Mouse (Mus musculus) limb, embryonic 11.5 days (tissue): Measurements from ENCODE around the gene Sdc1. TPM values are rescaled to one million over a fixed set of nuclear protein-coding genes. Genes with fewer than 3 reads are reported as not detected.

Experiments used
- ATAC-seq: fragments of 200-750 bp; cut with Nextera tagmentation; 2 replicates; pipeline ENCODE4 v1.8.0; 2017; ENCODE audit warnings: low read depth; ENCODE audit not compliant: insufficient number of reproducible peaks, low FRiP score, low TSS enrichment
- DNase-seq: peaks from one replicate; pipeline ENCODE4 v3.0.0-alpha.2; 2015; ENCODE audit warnings: low spot score
- H3K27ac ChIP-seq: fragments of 300-500 bp; sonication (generic); replicated peaks from 2 replicates; pipeline ENCODE4 v1.5.1; 2014; ENCODE audit warnings: low read depth, mild to moderate bottlenecking, low read length
- H3K27me3 ChIP-seq: fragments of 300-500 bp; sonication (generic); 2 replicates; pipeline ENCODE4 v1.6.1; 2014; ENCODE audit warnings: mild to moderate bottlenecking, low read length, mixed read lengths; ENCODE audit not compliant: control insufficient read depth, insufficient read depth
- H3K36me3 ChIP-seq: fragments of 300-500 bp; sonication (generic); 2 replicates; pipeline ENCODE4 v1.6.1; 2014; ENCODE audit warnings: mild to moderate bottlenecking, low read length, moderate library complexity, mixed read lengths; ENCODE audit not compliant: control insufficient read depth, insufficient read depth
- H3K4me1 ChIP-seq: fragments of 300-500 bp; sonication (generic); 2 replicates; pipeline ENCODE4 v1.6.1; 2014; ENCODE audit warnings: low read length, mixed read lengths; ENCODE audit not compliant: control insufficient read depth, insufficient read depth
- H3K4me2 ChIP-seq: fragments of 300-500 bp; sonication (generic); 2 replicates; pipeline ENCODE4 v1.6.1; 2014; ENCODE audit warnings: low read depth, mild to moderate bottlenecking, moderate library complexity; ENCODE audit not compliant: severe bottlenecking
- H3K4me3 ChIP-seq: fragments of 300-500 bp; sonication (generic); 2 replicates; pipeline ENCODE4 v1.5.1; 2014; ENCODE audit warnings: low read depth, low read length
- H3K9ac ChIP-seq: fragments of 300-500 bp; sonication (generic); 2 replicates; pipeline ENCODE4 v1.6.1; 2014; ENCODE audit warnings: mild to moderate bottlenecking, low read length
- H3K9me3 ChIP-seq: fragments of 300-500 bp; sonication (generic); 2 replicates; pipeline ENCODE4 v1.6.1; 2016; ENCODE audit warnings: low read length; ENCODE audit not compliant: control insufficient read depth
- WGBS: fragments of 180-500 bp; shearing (Covaris S2); extraction: QIAGEN DNeasy Blood & Tissue Kit; methylation state at CpG from one replicate; pipeline ENCODE4 v1.1.7; 2014; 5-methylcytosine and 5-hydroxymethylcytosine counted together
- polyA plus RNA-seq: library from polyadenylated mRNA; unstranded; fragments of >200 nt; fragmentation: Nextera tagmentation; extraction: Ambion mirVana; gene quantifications from 2 replicates; pipeline ENCODE4 v1.2.1, GENCODE M21; 2014

Gene Sdc1
- polyA plus RNA-seq, 1 experiment from 2014 or later: 219 TPM

DNA sequence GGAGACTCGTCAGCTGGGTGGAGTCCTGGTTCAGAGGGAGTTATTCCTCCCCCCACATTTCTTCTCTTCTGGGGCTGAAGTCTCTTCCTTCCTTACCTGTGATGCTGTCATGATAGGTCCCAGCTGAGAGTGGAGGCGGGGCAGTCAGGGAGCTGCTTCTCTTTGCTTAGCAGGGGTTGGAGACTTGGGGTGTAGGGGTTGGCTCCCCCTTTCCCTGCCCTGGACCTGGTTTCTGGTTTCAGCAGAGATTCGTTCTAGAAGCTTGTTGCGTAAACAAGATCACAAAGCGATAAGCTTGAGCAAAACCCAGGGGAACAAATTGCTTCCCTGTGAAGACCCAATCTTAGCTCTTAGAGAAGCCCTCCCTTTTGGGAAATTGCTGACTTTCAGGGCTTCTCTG, 15.4 kb downstream of the Sdc1 start:
- no peak for DNase-seq
- Histone ChIP-seq H3K4me1 (peaks cover 22% of the 10 kb centered on the region), H3K36me3 (peaks cover 15% of the 10 kb centered on the region), H3K9ac (no peak overlapping the region), H3K4me3 (no peak overlapping the region), H3K27me3 (no peaks in the 10 kb centered on the region), H3K27ac (no peak overlapping the region), H3K9me3 (no peaks in the 10 kb centered on the region), H3K4me2 (no peak overlapping the region)
- no peak for ATAC-seq
- 69% methylated on average over 5 of the region's 5 CpGs for WGBS

DNA sequence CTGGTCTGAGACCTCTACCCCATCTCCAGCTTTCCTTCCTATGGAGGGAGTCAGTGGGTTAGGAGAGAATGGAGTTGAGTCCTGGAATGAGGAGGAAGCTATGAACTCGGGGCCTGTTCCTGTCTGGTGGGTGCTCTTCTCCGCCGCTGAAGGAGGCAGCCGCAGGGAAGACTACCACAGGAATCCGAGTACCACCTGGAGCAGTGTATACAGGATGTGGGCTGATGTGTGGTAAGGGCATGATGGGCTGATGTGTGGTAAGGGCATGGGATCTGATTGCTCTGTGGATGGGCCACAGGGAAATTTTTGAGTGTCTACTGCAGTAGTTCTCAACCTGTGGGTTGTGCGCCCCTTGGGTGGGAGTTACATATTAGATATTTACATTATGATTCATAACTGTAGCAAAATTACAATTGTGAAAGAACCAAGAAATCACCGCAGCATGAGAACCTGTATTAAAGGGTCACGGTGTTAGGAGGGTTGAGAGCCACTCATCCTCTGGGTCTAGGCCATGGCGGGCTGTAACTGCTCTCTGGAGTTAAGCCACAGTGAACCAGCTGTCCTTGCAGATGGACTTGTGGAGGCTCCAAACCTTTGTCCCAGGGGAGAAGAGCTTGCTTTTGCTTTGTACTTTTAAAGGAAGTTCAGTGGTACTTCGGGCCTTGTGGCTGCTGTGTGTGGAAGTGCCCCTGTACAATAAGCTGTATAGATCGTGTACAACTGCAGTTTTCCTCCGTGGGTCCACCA, 16.0 kb downstream of the Sdc1 start:
- no peak for ATAC-seq
- DNase-seq: no peak
- Histone ChIP-seq H3K27ac (no peak overlapping the region), H3K27me3 (no peaks in the 10 kb centered on the region), H3K9me3 (no peaks in the 10 kb centered on the region), H3K9ac (no peak overlapping the region), H3K36me3 (peaks cover 17% of the 10 kb centered on the region), H3K4me2 (no peak overlapping the region), H3K4me3 (no peak overlapping the region), H3K4me1 (peaks cover 16% of the 10 kb centered on the region)
- 89% methylated on average over 12 of the region's 12 CpGs for WGBS

DNA sequence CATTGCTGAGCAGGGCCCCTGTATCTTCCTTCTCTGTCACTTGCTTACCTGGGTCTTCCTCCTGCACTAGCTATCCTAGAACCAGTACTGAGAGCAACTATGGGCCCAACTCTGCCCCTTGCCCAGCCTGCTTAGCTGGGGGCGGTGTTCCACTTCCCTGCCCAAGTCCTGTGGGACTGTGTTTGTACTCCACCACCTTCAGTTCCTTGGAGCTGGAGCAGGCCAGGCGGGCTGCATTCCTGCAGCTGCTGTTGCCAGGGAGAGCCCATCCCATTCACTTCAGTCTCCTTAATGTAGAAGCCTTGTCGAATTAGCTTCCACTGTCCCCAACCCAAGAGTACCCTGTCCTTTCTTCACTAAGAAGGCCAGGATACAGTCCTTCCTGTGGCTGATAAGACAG, 17.3 kb downstream of the Sdc1 start:
- H3K4me2 ChIP-seq: no peak overlapping the region
- H3K27ac ChIP-seq: no peak overlapping the region
- no peak overlapping the region for H3K4me3 ChIP-seq
- H3K27me3 ChIP-seq: no peaks in the 10 kb centered on the region
- peaks cover 19% of the 10 kb centered on the region for H3K36me3 ChIP-seq
- no peak for ATAC-seq
- WGBS: 86% methylated on average over 3 of the region's 3 CpGs
- DNase-seq: no peak
- H3K9me3 ChIP-seq: no peaks in the 10 kb centered on the region
- H3K9ac ChIP-seq: no peak overlapping the region
- H3K4me1 ChIP-seq: peaks cover 8% of the 10 kb centered on the region; the same call in 1 of the 2 replicates

DNA sequence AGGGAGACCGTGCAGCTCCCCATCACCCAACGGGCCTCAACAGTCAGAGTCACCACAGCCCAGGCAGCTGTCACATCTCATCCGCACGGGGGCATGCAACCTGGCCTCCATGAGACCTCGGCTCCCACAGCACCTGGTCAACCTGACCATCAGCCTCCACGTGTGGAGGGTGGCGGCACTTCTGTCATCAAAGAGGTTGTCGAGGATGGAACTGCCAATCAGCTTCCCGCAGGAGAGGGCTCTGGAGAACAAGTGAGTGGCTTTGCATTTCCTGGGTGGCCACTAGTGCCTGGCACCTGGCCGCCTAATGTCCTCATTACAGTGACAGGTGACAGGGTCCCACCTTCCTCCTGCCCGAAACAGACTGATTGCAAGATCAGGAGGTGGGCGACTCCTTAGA, 19.5 kb downstream of the Sdc1 start:
- ATAC-seq: no peak
- Histone ChIP-seq H3K4me2 (no peak overlapping the region), H3K27ac (no peak overlapping the region), H3K4me3 (no peak overlapping the region), H3K27me3 (no peaks in the 10 kb centered on the region), H3K4me1 (peaks cover 1% of the 10 kb centered on the region; the same call in 1 of the 2 replicates), H3K9me3 (peaks cover 5% of the 10 kb centered on the region; the same call in 1 of the 2 replicates), H3K36me3 (peaks cover 31% of the 10 kb centered on the region), H3K9ac (no peak overlapping the region)
- WGBS: 94% methylated on average over 12 of the region's 12 CpGs
- no peak for DNase-seq

DNA sequence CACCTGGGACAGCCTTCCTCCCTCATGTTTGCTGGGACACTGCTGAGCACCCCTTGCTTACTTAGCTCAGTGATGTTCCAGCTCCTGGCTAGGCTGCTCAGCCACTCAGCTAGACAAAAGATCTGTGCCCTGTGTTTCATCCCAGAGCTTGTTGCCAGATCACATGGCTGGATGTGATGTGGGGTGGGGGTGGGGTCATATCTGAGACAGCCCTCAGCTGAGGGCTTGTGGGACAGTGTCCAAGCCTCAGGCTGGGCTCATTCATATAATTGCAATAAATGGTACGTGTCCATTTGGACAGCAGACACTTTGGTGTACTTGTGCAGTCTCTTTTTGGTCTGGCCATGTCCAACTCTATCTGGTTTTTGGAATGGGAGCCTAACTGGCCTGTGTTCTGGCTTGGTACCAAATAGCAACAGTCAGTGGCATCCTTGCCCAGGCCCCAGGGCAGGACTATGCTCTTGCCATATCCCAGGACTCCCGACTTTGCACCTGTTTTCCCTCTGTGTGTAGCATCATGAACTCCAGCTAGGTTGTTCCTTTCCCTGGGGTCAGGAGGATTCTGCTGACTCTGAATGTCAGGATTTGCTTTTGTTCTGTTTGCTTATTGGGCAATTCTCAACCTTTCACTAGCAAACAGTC, 22.4 kb downstream of the Sdc1 start:
- Histone ChIP-seq H3K4me1 (peaks cover 14% of the 10 kb centered on the region), H3K27ac (no peak overlapping the region), H3K9ac (no peak overlapping the region), H3K4me3 (no peak overlapping the region), H3K36me3 (peaks cover 31% of the 10 kb centered on the region), H3K27me3 (no peaks in the 10 kb centered on the region), H3K9me3 (peaks cover 5% of the 10 kb centered on the region; the same call in 1 of the 2 replicates), H3K4me2 (no peak overlapping the region)
- 94% methylated on average over 2 of the region's 2 CpGs for WGBS
- no peak for DNase-seq
- no peak for ATAC-seq

DNA sequence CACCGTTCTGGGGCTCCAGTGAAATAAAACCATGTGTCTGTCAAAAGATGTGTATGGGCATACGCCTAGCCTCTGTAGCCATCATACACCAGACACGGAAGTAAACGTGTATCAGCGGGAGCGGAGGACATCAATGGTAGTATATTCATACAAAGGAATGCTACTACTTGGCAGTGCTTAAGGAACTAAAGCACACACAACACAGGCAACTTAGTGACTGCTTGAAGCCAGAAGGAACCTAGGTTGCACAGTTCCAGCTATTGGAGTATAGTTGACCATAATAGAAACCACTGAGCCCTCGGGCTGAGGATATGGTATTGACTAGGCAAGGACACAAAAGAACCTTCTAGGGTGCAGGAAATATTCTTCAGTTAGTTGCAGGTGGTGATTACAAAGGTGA, 26.8 kb downstream of the Sdc1 start:
- Histone ChIP-seq H3K36me3 (peaks cover 12% of the 10 kb centered on the region), H3K4me2 (no peak overlapping the region), H3K27me3 (no peaks in the 10 kb centered on the region), H3K4me1 (peaks cover 29% of the 10 kb centered on the region), H3K27ac (peak overlapping the region; percentile 84), H3K9ac (no peak overlapping the region), H3K4me3 (no peak overlapping the region), H3K9me3 (peaks cover 5% of the 10 kb centered on the region; the same call in 1 of the 2 replicates)
- DNase-seq (no peak), ATAC-seq (no peak)
- 88% methylated on average over 7 of the region's 7 CpGs for WGBS

DNA sequence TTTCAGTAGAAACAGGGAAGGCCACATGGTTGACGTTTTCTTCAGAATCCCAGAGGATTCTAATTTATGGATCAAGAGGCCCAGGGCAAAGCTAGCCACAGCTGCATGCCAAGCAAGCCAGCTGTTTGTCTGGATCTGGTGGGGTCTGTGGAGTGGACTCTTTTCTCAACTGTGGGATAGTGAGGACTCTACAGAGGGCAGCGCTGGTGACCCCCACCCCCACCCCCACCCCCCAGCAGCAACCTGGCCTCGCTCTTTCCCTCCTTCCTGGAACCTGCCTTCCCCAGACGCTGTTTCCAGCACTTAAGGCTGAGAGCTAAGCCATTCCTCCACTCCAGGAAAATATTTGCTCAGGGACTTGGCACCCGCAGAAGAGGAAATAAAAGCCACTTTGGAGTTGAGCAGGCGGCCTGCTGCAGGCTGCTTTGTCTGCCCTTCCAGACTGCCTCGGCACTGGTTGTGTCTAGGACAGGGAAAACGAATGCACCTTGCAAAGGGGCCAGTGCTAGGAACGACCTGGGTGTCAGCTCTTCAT, 27.4 kb downstream of the Sdc1 start:
- peaks cover 5% of the 10 kb centered on the region; the same call in 1 of the 2 replicates for H3K9me3 ChIP-seq
- H3K9ac ChIP-seq: no peak overlapping the region
- H3K27me3 ChIP-seq: no peaks in the 10 kb centered on the region
- H3K4me2 ChIP-seq: no peak overlapping the region
- peaks cover 35% of the 10 kb centered on the region for H3K4me1 ChIP-seq
- H3K36me3 ChIP-seq: peaks cover 12% of the 10 kb centered on the region
- H3K27ac ChIP-seq: peak overlapping the region; percentile 84
- ATAC-seq (peak; percentile 52; the same call in 1 of the 2 replicates), DNase-seq (peak; percentile 54)
- H3K4me3 ChIP-seq: no peak overlapping the region
- WGBS: 32% methylated on average over 9 of the region's 9 CpGs

DNA sequence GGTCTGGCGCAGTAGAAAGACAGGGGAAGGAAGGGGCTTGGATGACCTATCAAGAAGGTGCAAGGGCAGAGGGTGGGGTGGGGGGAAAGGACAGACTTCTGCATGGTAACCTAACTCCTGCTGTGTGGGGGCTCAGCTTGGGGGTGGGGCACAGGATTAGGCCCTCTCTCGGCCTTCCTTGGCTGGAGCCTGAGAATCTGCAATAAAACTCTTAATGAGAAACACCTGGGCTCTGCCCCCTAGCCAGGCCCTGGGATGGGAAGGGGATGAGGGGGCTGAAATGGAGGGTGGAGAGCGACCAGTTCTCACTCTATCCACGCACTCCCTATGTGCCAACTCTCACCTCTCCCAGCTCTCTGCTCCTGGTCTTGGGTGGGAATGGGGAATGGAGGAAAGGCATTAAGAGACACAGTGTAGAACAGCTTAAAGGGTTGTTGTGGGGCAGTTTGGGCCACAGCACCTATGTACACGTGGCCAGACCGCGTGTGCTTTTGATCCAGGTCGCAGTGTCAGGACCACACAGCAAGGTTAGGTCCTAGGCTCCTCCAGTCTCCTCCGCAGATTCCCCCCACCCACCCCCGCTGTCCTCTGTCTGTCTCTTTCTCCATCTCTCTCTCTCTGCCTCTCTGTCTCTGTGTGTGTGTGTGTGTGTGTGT, 32.4 kb downstream of the Sdc1 start:
- H3K4me2 ChIP-seq: peak overlapping the region; percentile 22

More for the DNA sequence above, 32.4 kb downstream of the Sdc1 start:
- H3K9me3 ChIP-seq: no peaks in the 10 kb centered on the region
- H3K9ac ChIP-seq: no peak overlapping the region
- DNase-seq (peak; percentile 78), ATAC-seq (peak; percentile 75)
- peaks cover 40% of the 10 kb centered on the region for H3K4me1 ChIP-seq
- H3K36me3 ChIP-seq: no peaks in the 10 kb centered on the region
- peak overlapping the region; percentile 76 for H3K27ac ChIP-seq
- H3K27me3 ChIP-seq: no peaks in the 10 kb centered on the region
- H3K4me3 ChIP-seq: no peak overlapping the region
- WGBS: 2% methylated on average over 10 of the region's 10 CpGs
